Mouse (Mus musculus): ENCODE measurements at regions not wholly inside any gene's neighbourhood (a gene's known extent, or its start where the extent isn't known, plus 50 kb on each side); places are given as distances from the start of the nearest gene placed in this dataset.

- TF ChIP-seq POLR2A (IDR thresholded peaks at IDR 0.05; ENCODE audit: control insufficient read depth, low read depth, low read length) (no peak), CTCF (IDR thresholded peaks at IDR 0.05; ENCODE audit: control insufficient read depth, insufficient read depth, insufficient replicate concordance, low read depth, low read length) (no peak)
- H3K4me3 ChIP-seq (ENCODE audit: control insufficient read depth, low read depth, low read length): no peak overlapping the region
Observed at GRCm38 (mm10) chr1:190316175-190316574, 145.7 kb upstream of the Prox1 start.

GRCm38 (mm10) chr1:190309831-190310230, 139.3 kb upstream of the Prox1 start:
- H3K4me1 ChIP-seq (ENCODE audit: control insufficient read depth, insufficient read depth, low read length): no peaks in the 10 kb centered on the region
- H3K4me3 ChIP-seq (ENCODE audit: control insufficient read depth, low read depth, low read length): no peak overlapping the region
- no peaks in the 10 kb centered on the region for H3K36me3 ChIP-seq (ENCODE audit: control insufficient read depth, insufficient read depth, low read length)
- H3K27me3 ChIP-seq (ENCODE audit: control insufficient read depth, insufficient read depth, low read length): no peaks in the 10 kb centered on the region
- TF ChIP-seq CTCF (IDR thresholded peaks at IDR 0.05; ENCODE audit: control insufficient read depth, insufficient read depth, insufficient replicate concordance, low read depth, low read length) (no peak), POLR2A (IDR thresholded peaks at IDR 0.05; ENCODE audit: control insufficient read depth, low read depth, low read length) (no peak)
- H3K27ac ChIP-seq (ENCODE audit: control insufficient read depth, insufficient read depth, low read depth, low read length): no peak overlapping the region

More at GRCm38 (mm10) chr1:190316175-190316574, 145.7 kb upstream of the Prox1 start:
- Histone ChIP-seq H3K36me3 (ENCODE audit: control insufficient read depth, insufficient read depth, low read length) (no peaks in the 10 kb centered on the region), H3K27ac (ENCODE audit: control insufficient read depth, insufficient read depth, low read depth, low read length) (no peak overlapping the region), H3K27me3 (ENCODE audit: control insufficient read depth, insufficient read depth, low read length) (no peaks in the 10 kb centered on the region), H3K4me1 (ENCODE audit: control insufficient read depth, insufficient read depth, low read length) (0 out of 2 replicates have a peak, but pooled peaks cover 2% of the 10 kb centered on the region)

- H3K27me3 ChIP-seq (ENCODE audit: control insufficient read depth, insufficient read depth, low read length): no peaks in the 10 kb centered on the region
- H3K27ac ChIP-seq (ENCODE audit: control insufficient read depth, insufficient read depth, low read depth, low read length): no peak overlapping the region
- H3K36me3 ChIP-seq (ENCODE audit: control insufficient read depth, insufficient read depth, low read length): no peaks in the 10 kb centered on the region
- TF ChIP-seq POLR2A (IDR thresholded peaks at IDR 0.05; ENCODE audit: control insufficient read depth, low read depth, low read length) (no peak), CTCF (IDR thresholded peaks at IDR 0.05; ENCODE audit: control insufficient read depth, insufficient read depth, insufficient replicate concordance, low read depth, low read length) (no peak)
- no peaks in the 10 kb centered on the region for H3K4me1 ChIP-seq (ENCODE audit: control insufficient read depth, insufficient read depth, low read length)
- no peak overlapping the region for H3K4me3 ChIP-seq (ENCODE audit: control insufficient read depth, low read depth, low read length)
Observed at GRCm38 (mm10) chr1:190307751-190308150, 137.2 kb upstream of the Prox1 start.

- Histone ChIP-seq H3K4me1 (ENCODE audit: control insufficient read depth, insufficient read depth, low read length) (no peaks in the 10 kb centered on the region), H3K36me3 (ENCODE audit: control insufficient read depth, insufficient read depth, low read length) (no peaks in the 10 kb centered on the region), H3K27me3 (ENCODE audit: control insufficient read depth, insufficient read depth, low read length) (no peaks in the 10 kb centered on the region), H3K27ac (ENCODE audit: control insufficient read depth, insufficient read depth, low read depth, low read length) (no peak overlapping the region), H3K4me3 (ENCODE audit: control insufficient read depth, low read depth, low read length) (no peak overlapping the region)
- no peak for TF ChIP-seq POLR2A (IDR thresholded peaks at IDR 0.05; ENCODE audit: control insufficient read depth, low read depth, low read length)
- no peak for TF ChIP-seq CTCF (IDR thresholded peaks at IDR 0.05; ENCODE audit: control insufficient read depth, insufficient read depth, insufficient replicate concordance, low read depth, low read length)
Observed at GRCm38 (mm10) chr1:190297666-190298327, 127.3 kb upstream of the Prox1 start.

- H3K4me1 ChIP-seq (ENCODE audit: control insufficient read depth, insufficient read depth, low read length): no peaks in the 10 kb centered on the region
- H3K27me3 ChIP-seq (ENCODE audit: control insufficient read depth, insufficient read depth, low read length): no peaks in the 10 kb centered on the region
- H3K27ac ChIP-seq (ENCODE audit: control insufficient read depth, insufficient read depth, low read depth, low read length): no peak overlapping the region
- no peaks in the 10 kb centered on the region for H3K36me3 ChIP-seq (ENCODE audit: control insufficient read depth, insufficient read depth, low read length)
- TF ChIP-seq POLR2A (IDR thresholded peaks at IDR 0.05; ENCODE audit: control insufficient read depth, low read depth, low read length): no peak
- TF ChIP-seq CTCF (IDR thresholded peaks at IDR 0.05; ENCODE audit: control insufficient read depth, insufficient read depth, insufficient replicate concordance, low read depth, low read length): no peak
- no peak overlapping the region for H3K4me3 ChIP-seq (ENCODE audit: control insufficient read depth, low read depth, low read length)
Observed at GRCm38 (mm10) chr1:190290061-190290460, 119.5 kb upstream of the Prox1 start.

GRCm38 (mm10) chr1:190286481-190287145, 116.1 kb upstream of the Prox1 start:
- Histone ChIP-seq H3K27me3 (ENCODE audit: control insufficient read depth, insufficient read depth, low read length) (no peaks in the 10 kb centered on the region), H3K4me3 (ENCODE audit: control insufficient read depth, low read depth, low read length) (no peak overlapping the region)
- TF ChIP-seq CTCF (IDR thresholded peaks at IDR 0.05; ENCODE audit: control insufficient read depth, insufficient read depth, insufficient replicate concordance, low read depth, low read length): no peak
- no peak for TF ChIP-seq POLR2A (IDR thresholded peaks at IDR 0.05; ENCODE audit: control insufficient read depth, low read depth, low read length)

GRCm38 (mm10) chr1:190285636-190286035, 115.1 kb upstream of the Prox1 start:
- no peaks in the 10 kb centered on the region for H3K36me3 ChIP-seq (ENCODE audit: control insufficient read depth, insufficient read depth, low read length)
- TF ChIP-seq CTCF (IDR thresholded peaks at IDR 0.05; ENCODE audit: control insufficient read depth, insufficient read depth, insufficient replicate concordance, low read depth, low read length) (no peak), POLR2A (IDR thresholded peaks at IDR 0.05; ENCODE audit: control insufficient read depth, low read depth, low read length) (no peak)
- H3K4me1 ChIP-seq (ENCODE audit: control insufficient read depth, insufficient read depth, low read length): no peaks in the 10 kb centered on the region
- no peaks in the 10 kb centered on the region for H3K27me3 ChIP-seq (ENCODE audit: control insufficient read depth, insufficient read depth, low read length)
- no peak overlapping the region for H3K27ac ChIP-seq (ENCODE audit: control insufficient read depth, insufficient read depth, low read depth, low read length)
- no peak overlapping the region for H3K4me3 ChIP-seq (ENCODE audit: control insufficient read depth, low read depth, low read length)

More at GRCm38 (mm10) chr1:190286481-190287145, 116.1 kb upstream of the Prox1 start:
- Histone ChIP-seq H3K27ac (ENCODE audit: control insufficient read depth, insufficient read depth, low read depth, low read length) (no peak overlapping the region), H3K4me1 (ENCODE audit: control insufficient read depth, insufficient read depth, low read length) (no peaks in the 10 kb centered on the region), H3K36me3 (ENCODE audit: control insufficient read depth, insufficient read depth, low read length) (no peaks in the 10 kb centered on the region)
